Mouse (Mus musculus) limb, embryonic 10.5 days (tissue): ENCODE data around the gene Arntl. TPM values are rescaled to one million over a fixed set of nuclear protein-coding genes. Genes with fewer than 3 reads are reported as not detected.
A peak's percentile ranks its signal among the peaks of the same experiment; 100 is the strongest.
"Not testable (repeated sequence)": the region's sequence is repeated elsewhere in the genome, so short reads cannot be mapped to it uniquely, and the experiment has no call there.

ENCODE experiments used
- DNase-seq: peaks from one replicate; pipeline ENCODE4 v3.0.0-alpha.2; 2017; ENCODE audit warnings: low spot score
- H3K27ac ChIP-seq: fragments of 300-500 bp; sonication (generic); 2 replicates; pipeline ENCODE4 v1.5.1; 2016; ENCODE audit warnings: mild to moderate bottlenecking
- H3K27me3 ChIP-seq: fragments of 300-500 bp; sonication (generic); 2 replicates; pipeline ENCODE4 v1.6.1; 2016; ENCODE audit warnings: low read depth, mild to moderate bottlenecking; ENCODE audit not compliant: poor library complexity, severe bottlenecking
- H3K36me3 ChIP-seq: fragments of 300-500 bp; sonication (generic); 2 replicates; pipeline ENCODE4 v1.6.1; 2016; ENCODE audit warnings: mild to moderate bottlenecking, moderate library complexity
- H3K4me1 ChIP-seq: fragments of 300-500 bp; sonication (generic); 2 replicates; pipeline ENCODE4 v1.6.1; 2016
- H3K4me3 ChIP-seq: fragments of 300-500 bp; sonication (generic); 2 replicates; pipeline ENCODE4 v1.5.1; 2016; ENCODE audit warnings: mild to moderate bottlenecking, moderate library complexity
- H3K9me3 ChIP-seq: fragments of 300-500 bp; sonication (generic); replicated peaks from 2 replicates; pipeline ENCODE4 v1.6.1; 2016; ENCODE audit warnings: mild to moderate bottlenecking
- WGBS: fragments of 180-500 bp; shearing (Covaris S2); methylation state at CpG from one replicate; pipeline ENCODE4 v1.1.7; 2016; 5-methylcytosine and 5-hydroxymethylcytosine counted together
- polyA plus RNA-seq: library from polyadenylated mRNA; unstranded; fragments of >200 nt; fragmentation: Nextera tagmentation; extraction: Ambion mirVana; gene quantifications from 2 replicates; pipeline ENCODE4 v1.2.1, GENCODE M21; 2016

Arntl gene
- polyA plus RNA-seq, 1 experiment from 2014 or later = 9.6 TPM

DNA sequence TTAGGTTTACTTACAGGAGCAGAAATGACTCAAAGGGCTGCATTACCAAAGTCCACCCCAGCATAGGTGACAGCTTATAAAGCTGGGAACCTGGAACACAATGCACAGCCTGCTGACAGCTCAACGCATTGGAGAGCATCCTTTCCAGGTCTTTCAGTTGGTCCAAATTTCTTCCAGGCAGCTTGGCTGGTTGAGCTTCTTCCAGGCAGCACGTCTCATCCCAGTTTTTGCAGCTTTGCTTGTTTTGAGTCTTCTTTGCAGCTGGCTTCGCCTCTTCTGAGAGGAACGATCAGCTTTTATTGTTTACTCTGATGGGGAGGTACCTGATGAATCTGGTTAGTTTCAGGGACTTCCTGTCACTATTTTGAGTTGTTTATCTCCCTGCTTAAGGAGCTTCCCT lies 39.2 kb downstream of the Arntl start:
- no peaks in the 10 kb centered on the region for H3K9me3 ChIP-seq
- no peaks in the 10 kb centered on the region for H3K36me3 ChIP-seq
- 86% methylated on average over 4 of the region's 4 CpGs for WGBS
- no peak overlapping the region for H3K27ac ChIP-seq
- no peak for DNase-seq
- H3K4me1 ChIP-seq = peaks cover 15% of the 10 kb centered on the region
- H3K27me3 ChIP-seq = no peaks in the 10 kb centered on the region
- H3K4me3 ChIP-seq = no peak overlapping the region

DNA sequence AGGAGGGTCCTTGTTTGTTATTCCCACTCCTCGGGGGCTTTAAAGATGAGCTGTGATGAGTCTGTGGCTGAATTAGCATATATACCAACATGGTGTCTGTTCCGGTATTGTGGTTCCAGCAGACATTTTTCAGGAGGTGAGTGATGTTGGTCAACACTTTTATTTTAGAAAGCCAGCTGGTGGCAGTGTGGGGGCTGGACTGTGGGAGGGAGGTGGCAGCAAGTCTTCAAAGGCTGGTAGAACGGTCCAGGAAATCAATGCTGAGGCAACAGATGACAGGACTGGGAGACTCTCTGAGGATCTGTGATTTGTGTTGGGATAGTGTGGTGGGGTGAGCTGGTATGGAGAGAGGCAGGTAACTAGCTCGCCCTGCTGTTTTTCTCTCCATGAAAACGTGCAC lies 39.9 kb downstream of the Arntl start:
- DNase-seq = no peak
- Histone ChIP-seq H3K9me3 (no peaks in the 10 kb centered on the region), H3K4me3 (no peak overlapping the region), H3K36me3 (no peaks in the 10 kb centered on the region), H3K27me3 (no peaks in the 10 kb centered on the region), H3K4me1 (peaks cover 13% of the 10 kb centered on the region), H3K27ac (no peak overlapping the region)
- 74% methylated on average over 5 of the region's 5 CpGs for WGBS

DNA sequence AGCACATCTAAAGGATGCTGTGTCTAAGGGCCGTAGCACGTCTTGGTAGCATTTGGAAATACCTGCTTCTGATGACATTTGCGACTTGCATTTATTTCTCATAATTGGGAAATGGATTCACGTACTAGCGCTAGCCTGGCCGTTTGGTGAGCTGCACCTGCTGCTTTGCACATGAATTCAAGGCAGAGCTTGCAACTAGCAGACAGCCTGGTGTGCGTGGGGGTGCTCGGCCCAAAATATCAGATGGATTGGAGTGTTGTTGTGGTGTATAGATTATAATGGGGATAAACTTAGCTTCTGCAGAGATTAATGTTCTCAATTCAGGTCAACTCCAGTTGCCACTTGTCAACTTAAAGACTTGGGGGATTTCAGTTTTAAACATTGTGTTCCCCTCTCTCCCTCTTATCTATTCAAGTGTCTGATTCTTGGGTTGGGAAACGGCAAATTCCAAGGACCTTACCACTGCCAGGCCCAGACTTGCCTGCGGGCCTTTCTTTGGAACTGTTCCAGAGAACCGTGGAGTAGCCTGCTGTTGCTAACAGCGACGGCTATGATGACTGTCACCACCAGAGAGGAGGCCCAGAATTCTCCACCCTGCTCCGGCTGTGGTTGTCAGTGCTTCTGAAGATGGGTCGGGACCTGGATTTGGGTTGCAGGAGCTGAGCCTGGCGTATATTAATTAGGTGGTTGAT lies 42.0 kb downstream of the Arntl start:
- Histone ChIP-seq H3K27me3 (no peaks in the 10 kb centered on the region), H3K4me1 (peaks cover 10% of the 10 kb centered on the region), H3K4me3 (no peak overlapping the region), H3K36me3 (no peaks in the 10 kb centered on the region), H3K27ac (no peak overlapping the region), H3K9me3 (no peaks in the 10 kb centered on the region)
- 83% methylated on average over 16 of the region's 16 CpGs for WGBS
- no peak for DNase-seq

DNA sequence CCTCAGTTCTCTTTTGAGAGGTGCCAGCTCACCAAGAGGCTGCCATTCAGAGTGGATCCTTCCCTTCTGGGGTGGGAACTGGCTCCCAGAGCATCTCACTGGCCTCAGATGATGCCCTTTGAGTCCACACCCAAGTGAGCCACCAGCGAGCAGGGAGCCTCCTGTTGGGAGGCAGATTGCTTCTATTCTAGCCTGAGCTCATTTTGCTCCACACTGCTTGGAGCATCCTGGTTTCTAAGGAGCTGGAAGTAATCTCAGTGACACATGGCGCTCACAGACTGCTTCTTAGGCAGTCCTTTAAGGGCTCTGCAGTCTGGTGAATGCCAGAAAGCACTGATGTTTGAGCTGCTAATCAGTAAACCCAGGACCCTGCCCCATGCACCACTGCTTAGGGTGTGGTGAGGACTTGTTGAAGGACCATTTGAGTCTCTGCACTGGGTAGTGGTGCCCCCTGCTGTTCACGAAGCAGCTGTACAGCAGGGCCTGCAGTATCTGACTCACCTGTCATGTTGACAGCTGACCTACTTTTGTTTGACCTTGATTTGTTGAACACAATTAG lies 43.2 kb downstream of the Arntl start:
- WGBS = 50% methylated on average over 3 of the region's 3 CpGs
- Histone ChIP-seq H3K9me3 (no peaks in the 10 kb centered on the region), H3K27me3 (no peaks in the 10 kb centered on the region), H3K4me1 (peaks cover 10% of the 10 kb centered on the region), H3K27ac (no peak overlapping the region; the same call in 1 of the 2 replicates), H3K4me3 (no peak overlapping the region), H3K36me3 (no peaks in the 10 kb centered on the region)
- DNase-seq = peak; percentile 56

DNA sequence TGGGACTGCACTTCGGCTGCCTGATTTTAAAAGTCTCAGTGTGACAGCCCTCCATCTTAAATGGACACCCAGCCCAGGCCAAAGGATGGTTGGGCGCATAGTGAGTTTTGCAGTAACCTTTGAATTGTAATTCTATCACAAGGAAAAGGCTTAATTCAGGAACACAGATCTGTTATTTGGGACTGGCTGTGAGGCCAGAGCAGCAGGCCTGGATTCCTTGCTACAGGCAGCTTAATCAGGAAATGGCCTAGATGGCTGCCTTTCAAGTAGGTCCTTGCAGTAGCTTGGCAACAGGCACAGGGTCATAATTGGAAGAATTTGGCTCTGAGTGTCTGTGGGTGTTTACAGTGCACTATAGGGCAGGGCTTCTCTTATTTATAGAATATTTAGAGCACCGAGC lies 43.7 kb downstream of the Arntl start:
- 84% methylated on average over 3 of the region's 3 CpGs for WGBS
- Histone ChIP-seq H3K27me3 (no peaks in the 10 kb centered on the region), H3K9me3 (no peaks in the 10 kb centered on the region), H3K27ac (no peak overlapping the region), H3K4me3 (no peak overlapping the region), H3K4me1 (peaks cover 10% of the 10 kb centered on the region), H3K36me3 (no peaks in the 10 kb centered on the region)
- no peak for DNase-seq

DNA sequence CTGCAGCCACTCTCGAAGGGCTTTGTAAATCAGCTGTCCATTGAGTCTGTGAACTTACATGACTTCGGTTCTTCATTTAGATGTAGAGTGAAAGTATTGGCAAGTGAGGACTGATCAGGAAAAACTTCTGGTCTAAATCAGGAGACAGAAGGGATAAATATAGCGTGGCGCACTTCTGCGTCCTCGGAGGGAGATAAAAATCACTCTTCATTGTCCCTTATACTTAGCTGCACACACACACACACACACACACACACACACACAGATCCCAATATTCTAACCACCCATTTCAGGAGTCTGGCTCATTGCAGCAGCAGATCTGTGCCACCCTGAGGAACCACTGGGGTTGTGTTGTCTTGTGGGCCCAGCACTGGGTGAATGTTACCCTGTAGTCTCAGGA lies 44.3 kb downstream of the Arntl start:
- Histone ChIP-seq H3K4me3 (no peak overlapping the region), H3K27me3 (no peaks in the 10 kb centered on the region), H3K9me3 (no peaks in the 10 kb centered on the region), H3K4me1 (peaks cover 10% of the 10 kb centered on the region), H3K27ac (no peak overlapping the region), H3K36me3 (no peaks in the 10 kb centered on the region)
- 86% methylated on average over 6 of the region's 6 CpGs for WGBS
- no peak for DNase-seq

DNA sequence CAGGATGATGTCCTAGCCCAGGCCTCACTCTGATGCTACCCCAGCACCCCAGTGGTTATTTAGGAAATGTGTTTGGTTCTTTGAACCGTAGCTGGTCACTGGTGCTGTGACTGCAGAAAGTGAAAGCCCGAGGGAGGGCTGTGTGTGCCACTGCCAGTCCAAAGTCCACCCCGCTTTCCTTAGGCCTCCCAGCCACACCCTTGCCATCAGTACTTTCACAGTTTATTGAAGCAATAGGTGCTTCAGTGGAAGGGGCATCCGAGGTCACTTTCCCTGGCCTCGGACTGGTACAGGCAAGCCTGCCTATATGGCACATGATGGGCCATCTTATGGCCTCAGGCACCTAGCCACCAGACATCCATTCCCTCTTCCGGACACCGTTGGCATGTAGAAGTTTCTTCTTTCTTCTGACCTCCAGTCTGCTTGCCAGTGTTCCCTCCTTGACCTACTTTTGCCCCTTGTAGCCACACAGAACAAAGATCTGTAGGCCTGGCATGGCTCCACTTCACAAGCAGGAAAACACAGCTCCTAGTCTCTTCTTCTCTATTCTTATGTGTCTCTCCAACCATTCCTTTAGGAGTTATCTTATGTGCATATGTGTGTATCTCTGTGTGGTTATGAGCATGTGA lies 46.6 kb downstream of the Arntl start:
- no peaks in the 10 kb centered on the region for H3K27me3 ChIP-seq
- 91% methylated on average over 7 of the region's 7 CpGs for WGBS
- DNase-seq = no peak
- no peak overlapping the region for H3K27ac ChIP-seq
- no peaks in the 10 kb centered on the region for H3K36me3 ChIP-seq
- H3K9me3 ChIP-seq = no peaks in the 10 kb centered on the region
- peaks cover 10% of the 10 kb centered on the region for H3K4me1 ChIP-seq
- no peak overlapping the region for H3K4me3 ChIP-seq

DNA sequence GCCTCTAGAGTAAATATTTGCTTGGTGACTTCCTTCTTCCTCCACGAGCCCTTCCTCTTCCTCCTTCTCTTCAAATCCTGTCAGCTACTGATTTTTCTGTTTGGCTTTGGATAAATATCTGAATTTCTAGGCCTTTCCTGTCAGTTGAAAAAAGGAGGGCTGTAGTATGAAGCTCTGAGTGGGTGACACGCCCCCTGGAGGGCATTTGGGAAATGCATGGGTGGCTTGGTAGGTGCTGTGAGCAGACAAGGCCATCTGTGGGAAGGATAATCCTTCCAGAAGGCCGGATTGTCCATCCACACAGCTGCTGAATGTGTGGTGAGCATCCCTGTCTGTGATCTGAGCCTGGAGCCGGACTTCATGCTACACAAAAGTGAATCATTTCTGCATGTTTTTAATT lies 48.8 kb downstream of the Arntl start:
- Histone ChIP-seq H3K4me3 (no peak overlapping the region), H3K27ac (no peak overlapping the region), H3K36me3 (no peaks in the 10 kb centered on the region), H3K4me1 (peaks cover 10% of the 10 kb centered on the region), H3K9me3 (no peaks in the 10 kb centered on the region), H3K27me3 (no peaks in the 10 kb centered on the region)
- 54% methylated on average over 4 of the region's 4 CpGs for whole genome bisulfite sequencing
- DNase-seq = peak; percentile 58

DNA sequence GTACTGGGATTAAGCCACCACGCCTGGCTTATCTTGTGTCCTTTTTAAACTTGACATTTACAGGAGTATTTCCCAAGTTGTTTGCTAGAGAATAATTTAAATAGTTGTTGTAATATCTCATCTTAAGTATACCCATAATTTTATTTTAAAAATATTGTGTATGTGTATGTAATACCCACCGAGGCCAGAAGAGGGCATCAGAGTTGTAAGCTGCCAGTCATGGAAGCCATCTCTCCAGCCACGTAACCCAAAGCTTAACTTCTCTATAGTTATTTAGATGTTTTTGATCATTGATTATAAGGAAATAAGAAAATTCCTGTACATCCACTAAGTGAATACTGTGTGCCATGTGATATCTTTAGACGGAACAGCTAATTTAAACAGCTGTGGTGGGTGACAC lies 51.2 kb downstream of the Arntl start:
- H3K4me1 ChIP-seq = peaks cover 20% of the 10 kb centered on the region
- H3K4me3 ChIP-seq = no peak overlapping the region
- no peak for DNase-seq
- H3K27me3 ChIP-seq = no peaks in the 10 kb centered on the region
- WGBS = 72% methylated on average over 4 of the region's 4 CpGs
- H3K9me3 ChIP-seq = no peaks in the 10 kb centered on the region
- H3K27ac ChIP-seq = no peak overlapping the region
- no peaks in the 10 kb centered on the region for H3K36me3 ChIP-seq

DNA sequence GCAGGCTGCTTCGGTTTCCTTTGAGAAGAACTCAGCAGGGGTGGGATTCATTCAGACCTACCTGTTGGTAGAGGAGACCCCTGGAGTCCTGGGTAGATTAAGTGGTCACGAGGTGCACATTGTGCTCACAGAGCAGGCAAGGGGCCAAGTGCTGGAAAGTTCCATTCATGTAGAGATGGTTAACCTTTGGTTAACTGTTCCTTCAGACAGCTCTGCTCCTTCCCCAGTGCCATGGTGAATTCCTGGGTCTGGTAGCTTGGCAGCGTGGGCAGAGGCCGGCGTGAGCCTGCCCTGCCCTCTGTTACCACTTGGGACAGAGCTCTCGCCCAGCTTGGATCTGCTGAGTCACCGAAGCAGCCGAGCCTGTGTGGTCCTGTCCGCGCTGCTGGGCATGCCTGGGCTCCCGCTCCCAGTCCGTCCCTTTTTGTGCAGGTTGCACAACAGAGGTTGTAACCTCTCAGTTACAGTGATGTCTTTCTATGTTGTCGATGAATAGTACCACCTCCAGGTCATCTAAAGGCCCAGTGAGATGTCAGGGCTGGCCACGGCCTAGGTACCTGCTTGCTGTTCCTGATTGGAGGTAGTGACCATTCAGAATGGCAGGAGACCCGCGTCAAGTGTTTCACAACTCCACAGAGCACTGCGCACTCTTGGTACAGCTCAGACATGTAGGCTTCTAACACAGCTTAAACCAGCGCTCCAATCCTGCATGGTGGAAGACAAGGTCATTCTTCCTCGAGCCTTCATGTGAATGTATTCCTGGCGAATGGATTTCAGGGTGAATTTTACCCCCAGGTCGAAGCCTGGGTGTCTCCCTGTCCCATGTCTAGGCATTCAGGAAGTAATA lies 53.3 kb downstream of the Arntl start:
- DNase-seq = no peak
- no peaks in the 10 kb centered on the region for H3K36me3 ChIP-seq
- WGBS = 82% methylated on average over 21 of the region's 21 CpGs
- H3K27me3 ChIP-seq = no peaks in the 10 kb centered on the region
- H3K4me1 ChIP-seq = peaks cover 34% of the 10 kb centered on the region
- H3K9me3 ChIP-seq = no peaks in the 10 kb centered on the region
- H3K27ac ChIP-seq = peak overlapping the region; percentile 9; the same call in 1 of the 2 replicates
- H3K4me3 ChIP-seq = no peak overlapping the region

DNA sequence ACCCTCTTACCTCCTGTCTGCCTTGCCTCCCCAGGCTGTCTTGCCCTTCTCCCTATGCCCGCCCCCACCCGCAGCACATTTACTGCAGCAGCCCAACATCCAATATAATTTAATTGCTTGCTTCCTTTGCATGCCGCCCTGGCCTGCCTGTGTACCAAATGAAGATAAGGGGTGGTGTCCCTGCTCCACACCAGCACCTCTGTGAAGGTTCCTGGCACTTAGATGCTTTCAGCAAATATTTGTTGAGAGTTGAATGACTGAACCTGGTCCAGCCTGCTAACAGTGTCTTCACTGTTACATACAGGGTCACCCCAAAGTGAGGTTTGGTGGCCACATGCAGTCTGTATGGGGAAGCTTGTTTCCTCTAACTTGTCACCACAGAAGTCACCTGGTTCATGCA lies 54.4 kb downstream of the Arntl start:
- no peak for DNase-seq
- Histone ChIP-seq H3K27me3 (no peaks in the 10 kb centered on the region), H3K9me3 (no peaks in the 10 kb centered on the region), H3K4me3 (no peak overlapping the region), H3K36me3 (no peaks in the 10 kb centered on the region), H3K4me1 (peaks cover 34% of the 10 kb centered on the region), H3K27ac (peak overlapping the region; percentile 46; the same call in 1 of the 2 replicates)
- 41% methylated on average over 3 of the region's 3 CpGs for WGBS

DNA sequence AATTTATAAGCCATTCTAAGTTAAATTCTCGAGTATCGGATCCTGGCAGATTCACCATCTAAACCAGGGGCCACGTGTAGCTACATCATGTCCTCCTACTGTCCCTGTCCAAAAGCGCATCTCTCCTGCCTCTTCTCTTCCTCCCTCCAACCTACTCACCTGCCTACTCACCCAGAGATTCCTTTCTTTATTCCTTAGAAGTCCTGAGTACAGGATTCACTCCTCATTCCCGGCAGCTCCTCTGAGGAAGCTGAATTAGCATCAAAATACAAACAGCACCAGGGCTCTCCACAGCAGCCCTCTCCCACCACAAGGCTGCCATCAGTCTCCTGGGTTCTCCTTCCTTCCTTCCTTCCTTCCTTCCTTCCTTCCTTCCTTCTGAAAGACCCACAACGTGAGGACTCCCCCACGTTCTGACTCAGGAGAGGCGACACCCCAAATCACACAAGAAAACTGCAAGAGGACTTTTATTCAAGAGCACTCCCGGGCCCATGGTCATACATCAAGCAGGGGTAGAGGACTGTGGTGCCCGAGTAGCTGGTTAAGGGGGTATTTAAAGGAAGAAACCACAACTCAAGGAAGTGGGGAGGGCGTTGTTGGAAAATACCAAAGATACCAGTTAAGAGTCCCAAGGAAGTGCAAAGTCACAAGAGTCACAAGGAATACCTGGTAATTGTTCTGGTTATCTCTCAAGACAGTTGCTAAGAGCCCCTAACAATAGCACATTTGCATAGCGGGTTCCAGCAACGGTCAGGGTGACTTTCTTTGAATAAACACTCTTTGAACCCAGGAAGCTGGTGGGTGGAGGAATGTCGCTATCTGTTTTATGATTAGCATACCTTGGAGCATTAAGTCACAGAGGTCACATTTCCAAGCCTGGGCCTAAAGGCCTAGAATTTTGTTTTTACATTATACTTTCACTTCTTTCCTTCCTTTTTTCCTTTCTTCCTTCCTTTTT lies 55.5 kb downstream of the Arntl start:
- WGBS = 49% methylated on average over 14 of the region's 14 CpGs
- peaks cover 34% of the 10 kb centered on the region for H3K4me1 ChIP-seq
- H3K27ac ChIP-seq, H3K27me3 ChIP-seq, H3K9me3 ChIP-seq, H3K36me3 ChIP-seq, DNase-seq, H3K4me3 ChIP-seq: not testable (repeated sequence)
